Mouse (Mus musculus) liver, adult 2 months (tissue): ENCODE data around the gene Gm614. TPM values are rescaled to one million over a fixed set of nuclear protein-coding genes. Genes with fewer than 3 reads are reported as not detected.

Source experiments
- DNase-seq: peaks from one replicate; pipeline ENCODE4 v3.0.0-alpha.2; 2011; ENCODE audit warnings: low read depth, low spot score; ENCODE audit errors: extremely low read depth
- H3K27ac ChIP-seq: fragments of 200-500 bp; replicated peaks from 2 replicates; pipeline ENCODE4 v1.5.1; 2012; ENCODE audit warnings: low read depth, mild to moderate bottlenecking, control low read depth, inconsistent platforms, low read length; ENCODE audit not compliant: insufficient read depth
- H3K27me3 ChIP-seq: fragments of 200-500 bp; 2 replicates; pipeline ENCODE4 v1.6.1; 2012; ENCODE audit warnings: mild to moderate bottlenecking, moderate library complexity, low read length, inconsistent platforms; ENCODE audit not compliant: control insufficient read depth, insufficient read depth
- H3K36me3 ChIP-seq: fragments of 200-500 bp; 2 replicates; pipeline ENCODE4 v1.6.1; 2012; ENCODE audit warnings: low read length, inconsistent platforms; ENCODE audit not compliant: control insufficient read depth, insufficient read depth
- H3K4me1 ChIP-seq: fragments of 200-500 bp; 2 replicates; pipeline ENCODE4 v1.6.1; 2011; ENCODE audit warnings: low read length; ENCODE audit not compliant: control insufficient read depth, insufficient read depth
- H3K4me3 ChIP-seq: fragments of 200-500 bp; 2 replicates; pipeline ENCODE4 v1.5.1; 2011; ENCODE audit warnings: low read depth, mild to moderate bottlenecking, control low read depth, low read length, moderate library complexity; ENCODE audit not compliant: insufficient read depth
- H3K79me2 ChIP-seq: fragments of 200-500 bp; 2 replicates; pipeline ENCODE4 v1.6.1; 2012; ENCODE audit warnings: inconsistent platforms, mild to moderate bottlenecking, low read length, moderate library complexity; ENCODE audit not compliant: control insufficient read depth, insufficient read depth
- H3K9ac ChIP-seq: fragments of 200-500 bp; 2 replicates; pipeline ENCODE4 v1.6.1; 2012; ENCODE audit warnings: low read depth, mild to moderate bottlenecking, control low read depth, inconsistent platforms, low read length
- CTCF ChIP-seq: fragments of 200-500 bp; IDR thresholded peaks from 2 replicates; pipeline ENCODE4 v1.5.1; 2011; ENCODE audit warnings: low read depth, low read length, control low read depth
- POLR2A ChIP-seq: fragments of 200-500 bp; IDR thresholded peaks from 2 replicates; pipeline ENCODE4 v1.6.1; 2011; ENCODE audit warnings: low read length, control low read depth; ENCODE audit not compliant: insufficient read depth; ENCODE audit errors: extremely low read depth
- WGBS: fragments of 180-500 bp; shearing (Covaris S2); methylation state at CpG from one replicate; pipeline ENCODE4 v1.1.7; 2018; 5-methylcytosine and 5-hydroxymethylcytosine counted together
- polyA plus RNA-seq: library from polyadenylated mRNA; depleted of rRNA; stranded (reverse); fragments of >200 nt; gene quantifications from 2 replicates; pipeline ENCODE4 v1.2.3, GENCODE M21; 2012
- total RNA-seq: library from RNA; depleted of rRNA; stranded (reverse); fragments of >200 nt; gene quantifications from 2 replicates; pipeline ENCODE4 v1.2.3, GENCODE M21; 2014

The Gm614 gene
- total and polyA plus RNA-seq, 2 experiments: not detected

GRCm38 (mm10) chrX:101299473-101300426, 36.0 kb upstream of the Gm614 start:
- TF ChIP-seq POLR2A: no peak
- no peak for TF ChIP-seq CTCF

GRCm38 (mm10) chrX:101299055-101299454, 35.3 kb upstream of the Gm614 start, which contains the start of gene Nlgn3:
Gene Nlgn3 (plus strand): TSS chrX:101299168.
- Histone ChIP-seq H3K27me3 (0 out of 2 replicates have a peak, but pooled peaks cover 3% of the 10 kb centered on the region), H3K9ac (no peak within 1 kb of the TSS), H3K36me3 (peaks cover 5% of the 10 kb centered on the region; the same call in 1 of the 2 replicates), H3K4me3 (no peak within 1 kb of the TSS; the same call in 1 of the 2 replicates), H3K4me1 (no peaks in the 10 kb centered on the region; the same call in 1 of the 2 replicates), H3K27ac (no peak within 1 kb of the TSS), H3K79me2 (no peaks in the 10 kb centered on the region)
- TF ChIP-seq CTCF: no peak
- WGBS: 5% methylated on average over 2 of the region's 24 CpGs
- no peak for DNase-seq

More at GRCm38 (mm10) chrX:101299473-101300426, 36.0 kb upstream of the Gm614 start:
- WGBS: 14% methylated on average over 9 of the region's 13 CpGs
- Histone ChIP-seq H3K27me3 (0 out of 2 replicates have a peak, but pooled peaks cover 3% of the 10 kb centered on the region), H3K27ac (no peak overlapping the region), H3K4me3 (no peak overlapping the region), H3K79me2 (no peaks in the 10 kb centered on the region), H3K4me1 (no peaks in the 10 kb centered on the region; the same call in 1 of the 2 replicates), H3K9ac (no peak overlapping the region), H3K36me3 (peaks cover 2% of the 10 kb centered on the region; the same call in 1 of the 2 replicates)
- DNase-seq: no peak

- no peak overlapping the region for H3K9ac ChIP-seq
- no peak overlapping the region for H3K27ac ChIP-seq
- H3K36me3 ChIP-seq: peaks cover 29% of the 10 kb centered on the region; the same call in 1 of the 2 replicates
- no peaks in the 10 kb centered on the region for H3K79me2 ChIP-seq
- no peaks in the 10 kb centered on the region for H3K4me1 ChIP-seq
- DNase-seq: no peak
- no peak overlapping the region for H3K4me3 ChIP-seq
- 92% methylated on average over 10 of the region's 10 CpGs for WGBS
- no peak for TF ChIP-seq POLR2A
- no peak for TF ChIP-seq CTCF
- H3K27me3 ChIP-seq: no peaks in the 10 kb centered on the region
Measured at GRCm38 (mm10) chrX:101290111-101290510, 26.3 kb upstream of the Gm614 start.

- Histone ChIP-seq H3K36me3 (peaks cover 25% of the 10 kb centered on the region; the same call in 1 of the 2 replicates), H3K9ac (no peak overlapping the region), H3K27me3 (no peaks in the 10 kb centered on the region), H3K79me2 (no peaks in the 10 kb centered on the region), H3K27ac (no peak overlapping the region), H3K4me3 (no peak overlapping the region), H3K4me1 (no peaks in the 10 kb centered on the region)
- WGBS: 98% methylated on average over 7 of the region's 7 CpGs
- DNase-seq: no peak
- no peak for TF ChIP-seq CTCF
- TF ChIP-seq POLR2A: no peak
Measured at GRCm38 (mm10) chrX:101289037-101289436, 25.2 kb upstream of the Gm614 start.

GRCm38 (mm10) chrX:101288432-101288831, 24.6 kb upstream of the Gm614 start:
- H3K27me3 ChIP-seq: no peaks in the 10 kb centered on the region
- H3K4me3 ChIP-seq: no peak overlapping the region
- H3K9ac ChIP-seq: no peak overlapping the region
- H3K36me3 ChIP-seq: peaks cover 23% of the 10 kb centered on the region; the same call in 1 of the 2 replicates
- TF ChIP-seq CTCF (no peak), POLR2A (no peak)
- WGBS: 95% methylated on average over 6 of the region's 6 CpGs
- no peaks in the 10 kb centered on the region for H3K79me2 ChIP-seq
- DNase-seq: no peak
- no peak overlapping the region for H3K27ac ChIP-seq
- H3K4me1 ChIP-seq: no peaks in the 10 kb centered on the region
